Mouse (Mus musculus): Measurements from ENCODE around the gene Snx11.

- TF ChIP-seq CTCF (IDR thresholded peaks at IDR 0.05 in 2 of 3, conservative IDR thresholded peaks at IDR 0.05 in 1 of 3; ENCODE audit: control insufficient read depth in 1 of 3, insufficient read depth in 1 of 3, low read depth in 2 of 3, low read length in 3 of 3, poor library complexity in 1 of 3, severe bottlenecking in 1 of 3) (no peak), EP300 (IDR thresholded peaks at IDR 0.05; ENCODE audit: low read depth in 1 of 2, low read length in 2 of 2) (no peak), ELF1 (IDR thresholded peaks at IDR 0.05; ENCODE audit: low read depth, low read length) (no peak), POLR2AphosphoS2 (IDR thresholded peaks at IDR 0.05; ENCODE audit: low read length) (no peak), NELFE (IDR thresholded peaks at IDR 0.05; ENCODE audit: low read depth, low read length) (no peak), NRF1 (IDR thresholded peaks at IDR 0.05; ENCODE audit: insufficient read depth, low read depth, low read length, poor library complexity, severe bottlenecking) (no peak), MAX (IDR thresholded peaks at IDR 0.05; ENCODE audit: low read length) (no peak), RCOR1 (IDR thresholded peaks at IDR 0.05; ENCODE audit: low read depth, low read length) (no peak), GATA1 (IDR thresholded peaks at IDR 0.05; ENCODE audit: low read depth, low read length) (no peak)
Measured at GRCm38 (mm10) chr11:96741995-96742394, 35.4 kb downstream of the Snx11 start.

Measured in MEL (cell line).